Mouse (Mus musculus) cerebellum, adult 9-10 months (tissue): ENCODE results near the gene Mfsd12.

Experiments used
- DNase-seq: peaks from one replicate; pipeline ENCODE4 v3.0.0; 2022

The Mfsd12 gene

GRCm38 (mm10) chr10:81403511-81403910 lies 46.2 kb downstream of the Mfsd12 start:
- no peak for DNase-seq

GRCm38 (mm10) chr10:81404082-81404481 lies 46.8 kb downstream of the Mfsd12 start:
- DNase-seq = no peak

GRCm38 (mm10) chr10:81404720-81405119 lies 47.4 kb downstream of the Mfsd12 start:
- no peak for DNase-seq

GRCm38 (mm10) chr10:81405588-81406201 lies 48.4 kb downstream of the Mfsd12 start:
- DNase-seq = peak; percentile 92

- no peak for DNase-seq
Measured at GRCm38 (mm10) chr10:81406504-81407440, 49.5 kb downstream of the Mfsd12 start.

GRCm38 (mm10) chr10:81407539-81408423 lies 50.5 kb downstream of the Mfsd12 start:
- DNase-seq = peak; percentile 92

GRCm38 (mm10) chr10:81408424-81408729 lies 51.1 kb downstream of the Mfsd12 start:
- DNase-seq = no peak

- DNase-seq = peak; percentile 78
Measured at GRCm38 (mm10) chr10:81408871-81409291, 51.6 kb downstream of the Mfsd12 start.

- DNase-seq = no peak
Measured at GRCm38 (mm10) chr10:81409330-81409729, 52.0 kb downstream of the Mfsd12 start.

GRCm38 (mm10) chr10:81410350-81410749 lies 53.1 kb downstream of the Mfsd12 start:
- no peak for DNase-seq

GRCm38 (mm10) chr10:81410981-81411380 lies 53.7 kb downstream of the Mfsd12 start:
- no peak for DNase-seq

GRCm38 (mm10) chr10:81411471-81412400 lies 54.4 kb downstream of the Mfsd12 start:
- peak; percentile 94 for DNase-seq

- DNase-seq = peak; percentile 75
Measured at GRCm38 (mm10) chr10:81412586-81413309, 55.5 kb downstream of the Mfsd12 start.

GRCm38 (mm10) chr10:81413310-81414261 lies 56.3 kb downstream of the Mfsd12 start:
- peak; percentile 91 for DNase-seq

- DNase-seq = peak; percentile 70
Measured at GRCm38 (mm10) chr10:81414682-81415081, 57.4 kb downstream of the Mfsd12 start.

- DNase-seq = no peak
Measured at GRCm38 (mm10) chr10:81415146-81415545, 57.9 kb downstream of the Mfsd12 start.
